Mouse (Mus musculus): Measurements from ENCODE around the gene Garem2.

Gene Garem2

GRCm38 (mm10) chr5:30111771-30112170 lies 6.8 kb downstream of the Garem2 start:
- DNase-seq (ENCODE audit: low read depth, low spot score) = peak; percentile 45

GRCm38 (mm10) chr5:30112533-30113068 lies 7.6 kb downstream of the Garem2 start:
- peak; percentile 23 for DNase-seq (ENCODE audit: low read depth, low spot score)

- peak; percentile 96 for DNase-seq (ENCODE audit: low read depth, low spot score)
Observed at GRCm38 (mm10) chr5:30113881-30114760, 9.2 kb downstream of the Garem2 start.

- DNase-seq (ENCODE audit: low read depth, low spot score) = no peak
Observed at GRCm38 (mm10) chr5:30114761-30115140, 9.8 kb downstream of the Garem2 start.

GRCm38 (mm10) chr5:30115718-30116117 lies 10.8 kb downstream of the Garem2 start:
- DNase-seq (ENCODE audit: low read depth, low spot score) = peak; percentile 69

DNA sequence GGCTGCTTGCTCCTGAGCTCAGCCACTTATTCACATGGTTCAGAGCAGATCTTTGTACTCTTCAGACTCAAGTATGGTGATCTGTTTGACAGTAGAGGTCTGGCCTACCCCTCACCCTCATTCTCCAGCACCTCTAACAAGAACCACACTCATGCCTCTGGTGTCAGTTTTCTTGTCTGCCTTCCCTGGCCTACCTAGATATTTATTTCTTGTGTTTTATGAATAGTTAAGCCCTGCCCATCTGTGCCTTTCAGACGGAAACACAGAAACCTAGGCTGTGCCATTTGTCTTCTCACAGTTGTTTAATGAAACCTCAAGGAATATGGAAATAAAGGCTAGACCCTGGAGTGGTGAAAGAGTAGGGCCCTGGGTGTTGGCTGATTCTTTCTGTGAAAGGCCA lies 13.1 kb downstream of the Garem2 start:
- no peak for DNase-seq (ENCODE audit: low read depth, low spot score)

DNA sequence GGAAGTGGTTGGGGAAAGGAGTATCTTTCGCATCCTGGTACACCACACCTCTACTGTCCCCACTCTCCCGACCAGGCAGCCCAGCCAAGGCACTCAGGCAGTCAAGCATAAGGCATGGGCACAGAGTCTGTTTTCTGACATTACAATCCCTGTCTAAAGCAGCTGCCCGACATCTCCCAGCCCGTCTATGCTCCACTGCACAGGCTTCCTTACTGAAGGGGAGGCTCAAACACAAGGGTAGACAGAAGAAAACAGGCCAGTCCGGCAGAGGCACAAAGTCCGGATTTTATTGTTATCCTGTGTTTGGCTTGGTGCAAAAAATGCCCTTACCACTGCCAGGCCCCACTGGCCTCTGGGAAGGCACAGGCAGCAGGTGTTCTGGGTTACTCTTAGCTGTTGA lies 14.2 kb downstream of the Garem2 start:
- DNase-seq (ENCODE audit: low read depth, low spot score) = no peak

GRCm38 (mm10) chr5:30120106-30120505 lies 15.1 kb downstream of the Garem2 start:
- DNase-seq (ENCODE audit: low read depth, low spot score) = no peak

GRCm38 (mm10) chr5:30122481-30122880 lies 17.5 kb downstream of the Garem2 start:
- DNase-seq (ENCODE audit: low read depth, low spot score) = no peak

DNA sequence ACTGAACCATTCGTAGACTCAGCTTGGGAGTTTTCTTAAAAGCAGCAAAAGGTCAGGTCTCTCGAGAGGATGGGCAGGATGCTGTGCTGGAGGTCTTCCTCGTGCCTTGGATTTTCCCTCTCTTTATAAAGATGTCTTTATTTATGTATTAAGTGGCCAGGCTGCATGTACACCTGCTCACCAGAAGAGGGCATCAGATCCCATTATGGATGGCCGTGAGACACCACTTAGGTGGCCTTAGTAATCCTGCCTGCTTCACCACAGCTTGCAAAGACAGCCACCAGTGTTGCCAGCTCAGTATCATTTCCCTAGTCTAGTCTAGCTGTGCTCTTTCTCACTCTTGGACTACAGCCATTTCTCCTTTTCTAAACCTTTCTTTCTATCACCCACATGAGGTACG lies 20.6 kb downstream of the Garem2 start:
- peak; percentile 78 for DNase-seq (ENCODE audit: low read depth, low spot score)

DNA sequence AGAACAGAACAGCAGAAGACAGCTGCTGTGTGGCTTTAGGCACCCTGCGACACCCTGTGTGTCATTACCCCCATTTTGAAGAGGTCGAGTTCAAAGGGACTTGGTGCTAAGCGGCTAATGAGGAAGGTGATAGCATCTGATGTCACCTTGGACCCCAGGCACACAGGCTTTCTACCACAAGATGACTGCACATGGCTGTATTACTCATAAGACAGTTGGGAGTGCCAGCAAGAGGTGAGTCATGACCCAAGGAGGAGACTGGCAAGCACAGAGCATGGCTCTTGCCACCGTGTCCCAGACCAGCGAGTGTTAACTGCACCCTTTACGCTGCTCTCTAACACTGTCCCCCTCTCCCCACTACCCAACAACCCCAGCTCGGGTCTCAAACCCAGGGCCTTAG lies 21.8 kb downstream of the Garem2 start:
- no peak for DNase-seq (ENCODE audit: low read depth, low spot score)

- DNase-seq (ENCODE audit: low read depth, low spot score) = no peak
Observed at GRCm38 (mm10) chr5:30127921-30128597, 23.1 kb downstream of the Garem2 start.

DNA sequence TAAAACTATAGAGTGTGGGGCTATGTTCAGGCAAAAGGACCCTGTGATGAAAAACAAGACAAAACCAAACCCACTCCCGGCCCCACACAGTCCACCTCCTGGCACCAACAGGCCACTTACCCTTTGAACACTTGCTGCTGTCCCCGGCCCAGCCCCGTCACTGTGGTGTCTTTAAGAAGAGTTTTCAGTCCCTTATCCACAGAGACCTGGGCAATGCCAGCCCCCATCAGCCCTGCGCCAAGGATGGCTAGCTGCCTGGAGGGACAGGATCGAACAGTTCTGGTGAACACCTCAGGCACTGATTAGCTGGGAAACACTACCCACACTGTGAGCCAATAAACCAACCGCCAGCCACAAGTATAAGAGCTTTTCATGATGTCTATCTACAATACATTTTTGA lies 23.7 kb downstream of the Garem2 start:
- no peak for DNase-seq (ENCODE audit: low read depth, low spot score)

DNA sequence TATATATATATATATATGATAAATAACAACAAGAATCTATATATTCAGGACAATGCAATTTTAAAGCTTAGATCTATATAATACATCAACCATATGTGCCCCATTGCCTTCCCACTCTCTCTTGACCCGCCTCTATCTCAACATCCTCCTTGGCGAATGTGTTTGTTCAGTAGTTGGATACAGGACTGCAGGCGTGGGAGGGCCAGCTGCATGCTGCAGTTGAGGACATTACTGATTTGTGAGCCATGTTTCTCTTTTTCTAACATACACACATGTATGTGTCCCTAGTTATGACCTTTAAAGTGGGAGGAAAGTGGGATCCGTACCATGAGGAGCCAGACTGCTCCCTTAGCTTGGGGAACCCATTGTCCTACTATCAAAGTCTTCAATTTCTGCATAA lies 26.3 kb downstream of the Garem2 start:
- DNase-seq (ENCODE audit: low read depth, low spot score) = no peak

GRCm38 (mm10) chr5:30132173-30132572 lies 27.2 kb downstream of the Garem2 start:
- DNase-seq (ENCODE audit: low read depth, low spot score) = no peak

GRCm38 (mm10) chr5:30135711-30136231 lies 30.8 kb downstream of the Garem2 start:
- DNase-seq (ENCODE audit: low read depth, low spot score) = no peak

GRCm38 (mm10) chr5:30137271-30137670 lies 32.3 kb downstream of the Garem2 start:
- DNase-seq (ENCODE audit: low read depth, low spot score) = no peak

DNA sequence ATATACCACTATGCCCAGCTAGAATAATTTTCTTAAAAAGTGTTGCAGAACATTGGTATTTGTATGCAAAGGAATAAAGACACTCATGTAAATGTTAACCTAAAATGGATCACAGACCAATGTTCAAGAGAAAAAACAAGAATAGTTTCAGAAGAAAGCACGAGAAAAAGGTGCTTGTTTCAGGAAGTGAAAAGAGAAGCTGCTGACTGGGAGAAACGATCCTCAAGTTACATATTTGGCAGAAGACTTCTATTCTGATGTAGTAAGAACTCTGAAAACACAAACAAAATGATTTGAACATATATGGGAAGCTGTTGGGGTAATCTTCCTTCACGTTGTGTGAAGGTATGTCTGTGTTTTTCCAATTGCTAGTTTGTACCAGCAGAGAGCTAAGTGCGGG lies 33.2 kb downstream of the Garem2 start:
- no peak for DNase-seq (ENCODE audit: low read depth, low spot score)

DNA sequence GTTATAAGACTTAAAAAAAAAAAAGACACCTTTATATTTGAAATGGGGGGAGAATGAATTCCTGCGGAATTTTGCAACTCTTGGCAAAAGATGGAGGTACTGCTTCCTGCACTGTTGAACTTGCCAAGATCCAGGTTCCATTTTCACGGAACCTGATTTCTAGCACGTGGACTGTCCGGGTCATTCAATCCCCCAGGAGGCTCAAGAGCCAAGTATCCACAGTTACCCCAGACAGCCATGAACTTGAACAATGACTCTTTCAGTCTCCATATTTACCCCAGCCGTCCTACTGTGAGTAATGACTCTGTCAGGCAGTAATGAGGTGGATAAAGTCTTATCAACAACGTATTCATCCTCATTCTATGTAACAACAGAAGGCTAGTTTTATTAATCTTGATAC lies 41.6 kb downstream of the Garem2 start:
- no peak for DNase-seq (ENCODE audit: low read depth, low spot score)

- DNase-seq (ENCODE audit: low read depth, low spot score) = no peak
Observed at GRCm38 (mm10) chr5:30148133-30148920, 43.4 kb downstream of the Garem2 start.

DNA sequence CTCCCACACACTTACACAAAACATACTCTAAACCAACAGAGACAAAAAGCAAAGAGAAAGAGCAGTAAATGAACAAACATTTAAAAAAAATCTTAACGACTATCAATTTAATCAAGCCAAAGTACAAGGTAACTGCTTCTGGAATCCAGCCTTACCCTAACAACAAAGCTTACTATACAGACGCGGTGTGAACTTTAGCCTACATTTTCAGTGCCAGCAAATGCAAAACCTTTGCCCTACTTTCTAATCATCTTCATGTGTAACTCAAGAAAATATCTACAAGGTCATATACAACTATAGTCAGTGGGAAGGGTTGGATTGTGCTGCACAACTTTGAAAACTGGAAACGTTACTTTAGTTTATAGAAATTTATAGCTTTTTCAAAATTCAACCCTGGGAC lies 47.0 kb downstream of the Garem2 start:
- no peak for DNase-seq (ENCODE audit: low read depth, low spot score)

DNA sequence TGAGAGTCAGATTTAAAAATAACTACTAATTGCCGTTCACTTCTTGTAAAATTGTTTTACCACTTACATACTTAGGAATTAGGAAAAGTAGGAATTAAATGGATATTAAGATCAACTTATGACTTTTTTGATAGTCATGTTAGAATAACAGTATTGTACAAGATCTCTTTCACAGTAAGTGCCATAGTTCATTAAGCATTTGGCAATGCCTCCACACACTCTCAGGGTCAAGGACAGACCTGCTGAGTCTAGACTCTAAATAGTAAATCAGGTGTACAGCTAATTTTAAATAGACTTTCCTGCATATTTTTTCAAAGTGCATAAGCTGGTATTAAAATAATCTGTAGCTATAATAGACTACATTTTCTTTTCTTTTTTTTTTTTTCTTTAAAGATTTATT lies 47.5 kb downstream of the Garem2 start:
- no peak for DNase-seq (ENCODE audit: low read depth, low spot score)
